Mouse (Mus musculus): ENCODE data around the gene Ift22. TPM values are rescaled to one million over a fixed set of nuclear protein-coding genes. Genes with fewer than 3 reads are reported as not detected.

Ift22 gene
- total RNA-seq, 2 experiments from 2014 or later: 94.8 to 95.0 TPM

- no peak for TF ChIP-seq CTCF (IDR thresholded peaks at IDR 0.05)
These were observed 44.2 kb downstream of the Ift22 start for GRCm38 (mm10) chr5:136952153-136952552.

GRCm38 (mm10) chr5:136953015-136953414 lies 45.1 kb downstream of the Ift22 start, which contains the start of gene Fis1:
Fis1 (plus strand) TSS chr5:136953275.
- DNase-seq (ENCODE audit: extremely low spot score in 1 of 2, low spot score in 2 of 2): peak; percentile 93
- Histone ChIP-seq H3K4me3 (peak within 1 kb of the TSS; percentile 84), H3K27ac (peak within 1 kb of the TSS; percentile 83)
- intact Hi-C loops (cut with DNase I): loop anchor here (1.0 kb wide), 1 partner anchor 9 kb away; no protein-coding TSS in a partner anchor
- no peak; the same call in 1 of the 2 replicates for TF ChIP-seq CTCF (IDR thresholded peaks at IDR 0.05)

More at GRCm38 (mm10) chr5:136952153-136952552, 44.2 kb downstream of the Ift22 start:
- DNase-seq (ENCODE audit: extremely low spot score in 1 of 2, low spot score in 2 of 2): no peak
- no peak overlapping the region for H3K27ac ChIP-seq
- intact Hi-C loops (cut with DNase I): no loop called here
- H3K4me3 ChIP-seq: no peak overlapping the region

- TF ChIP-seq CTCF (IDR thresholded peaks at IDR 0.05): no peak
- Histone ChIP-seq H3K4me3 (peak overlapping the region; percentile 84), H3K27ac (peak overlapping the region; percentile 83)
- peak in 1 of 2 experiments; percentile 31 for DNase-seq (ENCODE audit: extremely low spot score in 1 of 2, low spot score in 2 of 2)
- intact Hi-C loops (cut with DNase I): loop anchor here (1.0 kb wide), 1 partner anchor 9 kb away; no protein-coding TSS in a partner anchor
These were observed 45.5 kb downstream of the Ift22 start for GRCm38 (mm10) chr5:136953440-136953951.

- TF ChIP-seq CTCF (IDR thresholded peaks at IDR 0.05): no peak
- intact Hi-C loops (cut with DNase I): no loop called here
- no peak for DNase-seq (ENCODE audit: extremely low spot score in 1 of 2, low spot score in 2 of 2)
- H3K4me3 ChIP-seq: no peak overlapping the region
- no peak overlapping the region for H3K27ac ChIP-seq
These were observed 47.7 kb downstream of the Ift22 start for GRCm38 (mm10) chr5:136955622-136956021.

- DNase-seq (ENCODE audit: extremely low spot score in 1 of 2, low spot score in 2 of 2): no peak
- intact Hi-C loops (cut with DNase I): no loop called here
- H3K4me3 ChIP-seq: no peak overlapping the region
- TF ChIP-seq CTCF (IDR thresholded peaks at IDR 0.05): no peak
- H3K27ac ChIP-seq: no peak overlapping the region
These were observed 49.3 kb downstream of the Ift22 start for GRCm38 (mm10) chr5:136957250-136957649.

- Histone ChIP-seq H3K27ac (no peak overlapping the region), H3K4me3 (no peak overlapping the region)
- DNase-seq (ENCODE audit: extremely low spot score in 1 of 2, low spot score in 2 of 2): no peak
- intact Hi-C loops (cut with DNase I): no loop called here
- TF ChIP-seq CTCF (IDR thresholded peaks at IDR 0.05): no peak
These were observed 51.1 kb downstream of the Ift22 start for GRCm38 (mm10) chr5:136958991-136959605.

- intact Hi-C loops (cut with DNase I): no loop called here
- no peak for TF ChIP-seq CTCF (IDR thresholded peaks at IDR 0.05)
These were observed 52.1 kb downstream of the Ift22 start for GRCm38 (mm10) chr5:136960053-136960452.

GRCm38 (mm10) chr5:136961334-136961982 lies 53.5 kb downstream of the Ift22 start:
- intact Hi-C loops (cut with DNase I): no loop called here
- no peak for TF ChIP-seq CTCF (IDR thresholded peaks at IDR 0.05)
- Histone ChIP-seq H3K27ac (peak overlapping the region; percentile 98), H3K4me3 (peak overlapping the region; percentile 79)
- DNase-seq (ENCODE audit: extremely low spot score in 1 of 2, low spot score in 2 of 2): no peak

More at GRCm38 (mm10) chr5:136960053-136960452, 52.1 kb downstream of the Ift22 start:
- no peak for DNase-seq (ENCODE audit: extremely low spot score in 1 of 2, low spot score in 2 of 2)
- no peak overlapping the region for H3K27ac ChIP-seq
- H3K4me3 ChIP-seq: no peak overlapping the region

- TF ChIP-seq CTCF (IDR thresholded peaks at IDR 0.05): no peak; the same call in 1 of the 2 replicates
- peak overlapping the region; percentile 79 for H3K4me3 ChIP-seq
- peak overlapping the region; percentile 98 for H3K27ac ChIP-seq
- DNase-seq (ENCODE audit: extremely low spot score in 1 of 2, low spot score in 2 of 2): peak; percentile 86
- intact Hi-C loops (cut with DNase I): loop anchor here (1.0 kb wide), 2 partner anchors 9 to 24 kb away; partner anchors contain the start of gene Fis1
These were observed 54.1 kb downstream of the Ift22 start for GRCm38 (mm10) chr5:136961983-136962461.

- peak overlapping the region; percentile 79 for H3K4me3 ChIP-seq
- peak overlapping the region; percentile 98 for H3K27ac ChIP-seq
- peak; percentile 75 to 79 for DNase-seq (ENCODE audit: extremely low spot score in 1 of 2, low spot score in 2 of 2)
- peak; percentile 98 for TF ChIP-seq CTCF (IDR thresholded peaks at IDR 0.05)
- intact Hi-C loops (cut with DNase I): loop anchor here (1.0 kb wide), 2 partner anchors 9 to 24 kb away; partner anchors contain the start of gene Fis1
These were observed 54.6 kb downstream of the Ift22 start for GRCm38 (mm10) chr5:136962501-136962900.

- no peak for DNase-seq (ENCODE audit: extremely low spot score in 1 of 2, low spot score in 2 of 2)
- intact Hi-C loops (cut with DNase I): loop anchor here (1.0 kb wide), 2 partner anchors 10 to 23 kb away; partner anchors contain the start of gene Fis1
- peak overlapping the region; percentile 79 for H3K4me3 ChIP-seq
- peak overlapping the region; percentile 98 for H3K27ac ChIP-seq
- no peak for TF ChIP-seq CTCF (IDR thresholded peaks at IDR 0.05)
These were observed 55.1 kb downstream of the Ift22 start for GRCm38 (mm10) chr5:136962966-136963540.

Other genes starting within 250 kb of the Ift22 start
- gene Myl10, start 215.0 kb upstream of the Ift22 start, total RNA-seq (2021): not detected
- 10 to 100 TPM in 1 of 2 experiments, 1 to 10 TPM in 1; 9.4 to 12.8 TPM for gene Col26a1, start 24.9 kb upstream of the Ift22 start, total RNA-seq (2021)
- gene Fis1, start 45.1 kb downstream of the Ift22 start, total RNA-seq (2021): 100 to 1,000 TPM; 256 to 271 TPM
- gene Cldn15, start 58.5 kb downstream of the Ift22 start, total RNA-seq (2021): under 1 TPM; 0.30 to 0.32 TPM
- gene Plod3, start 78.9 kb downstream of the Ift22 start, total RNA-seq (2021): 10 to 100 TPM; 38.7 to 39.1 TPM
- gene Znhit1, start 79.9 kb downstream of the Ift22 start, total RNA-seq (2021): 10 to 100 TPM; 82.0 to 91.0 TPM
- gene Vgf, start 118.2 kb downstream of the Ift22 start, total RNA-seq (2021): 100 to 1,000 TPM; 433 to 446 TPM
- gene Ap1s1, start 138.0 kb downstream of the Ift22 start, total RNA-seq (2021): 100 to 1,000 TPM; 349 to 354 TPM
- gene Serpine1, start 164.1 kb downstream of the Ift22 start, total RNA-seq (2021): 1 to 10 TPM in 1 of 2 experiments, under 1 TPM in 1; 0.91 to 1.1 TPM
- gene Trim56, start 208.1 kb downstream of the Ift22 start, total RNA-seq (2021): 1 to 10 TPM; 4.3 to 5.7 TPM
- not detected for gene Muc3, start 241.2 kb downstream of the Ift22 start, total RNA-seq (2021)

All from left cerebral cortex, adult 2 months (tissue).